In the genomic region with DNA sequence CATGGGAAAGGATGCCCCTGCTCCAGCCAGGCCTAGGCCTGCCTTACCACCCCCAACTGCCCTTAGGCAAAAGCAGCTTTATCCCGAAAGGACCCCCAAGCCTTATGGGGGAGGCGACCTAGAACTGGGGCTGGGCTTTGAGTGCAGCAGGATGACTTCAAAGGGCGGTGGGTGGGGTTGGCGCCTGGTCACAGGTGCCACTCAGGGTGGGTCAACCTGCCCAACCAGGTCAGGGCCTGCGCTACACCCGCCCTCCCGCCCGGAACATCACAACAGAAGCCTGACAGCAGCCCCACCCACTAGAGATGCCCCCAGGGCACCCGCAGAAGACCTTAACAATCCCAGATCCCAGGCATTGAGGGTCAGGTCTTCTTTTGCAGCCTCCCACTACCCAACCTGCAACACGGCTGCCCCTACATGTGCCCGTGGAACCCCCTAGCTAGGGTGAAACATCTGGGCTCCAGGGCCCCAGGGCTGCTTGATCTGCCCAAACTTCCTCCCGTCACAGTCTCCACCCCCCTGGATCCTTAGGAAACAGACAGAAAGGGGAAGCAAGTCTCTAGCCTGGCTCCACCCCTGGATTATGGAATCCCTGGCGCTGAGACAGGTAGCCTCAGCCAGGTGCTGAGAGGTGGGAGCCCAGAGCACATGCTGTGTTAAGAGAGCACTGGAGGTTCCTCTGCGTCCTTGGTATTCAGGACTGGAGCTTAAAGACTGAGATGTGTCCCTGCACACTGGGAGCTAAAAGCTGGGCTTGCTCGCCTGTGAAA, we compare ENCODE assay signal across 10 mouse cellular contexts. TPM values are rescaled to one million over a fixed set of nuclear protein-coding genes. Genes with fewer than 3 reads are reported as not detected.
A peak's percentile ranks its signal among the peaks of the same experiment; 100 is the strongest.
DNase-seq lines count a peak whose midpoint lies in the region; ATAC-seq and TF ChIP-seq lines count a peak whose summit lies in the region.
"Had no signal": no experiment of that assay in that cellular context is flagged by ENCODE, and none has a peak within 500 bp of the region (broad histone marks: within the 10 kb centered on the region; RNA-seq: fewer than 3 reads in every experiment).

No protein-coding gene starts in this region.

- H3K27ac ChIP-seq in kidney, embryonic 16.5 days (ENCODE audit: low read length), result no peak overlapping the region
- H3K27ac ChIP-seq in hindbrain, embryonic 11.5 days (ENCODE audit: low read depth, low read length), result no peak overlapping the region
- H3K27ac ChIP-seq in lung, embryonic 16.5 days (ENCODE audit: low read length), result peak overlapping the region; percentile 94
- H3K27ac ChIP-seq in stomach, postnatal 0 days (replicated peaks), result peak overlapping the region; percentile 79

- DNase-seq in kidney, postnatal 10 days, result no peak
- no peak for DNase-seq in hindbrain, embryonic 11.5 days (ENCODE audit: low spot score)
- peak; percentile 28 for DNase-seq in stomach, postnatal 0 days (ENCODE audit: low spot score)
- no peak for DNase-seq in gastrocnemius, postnatal 4 days (ENCODE audit: low spot score in 2 of 2)
- no peak for DNase-seq in frontal cortex, adult 2 months (ENCODE audit: extremely low spot score in 1 of 2, low spot score in 1 of 2)

- peaks cover 23% of the 10 kb centered on the region for H3K4me1 ChIP-seq in kidney, embryonic 16.5 days (ENCODE audit: insufficient read depth, low read length)
- H3K4me1 ChIP-seq in hindbrain, embryonic 11.5 days (replicated peaks; ENCODE audit: control insufficient read depth, insufficient read depth, low read length), result peaks cover 9% of the 10 kb centered on the region
- H3K4me1 ChIP-seq in lung, embryonic 16.5 days (replicated peaks; ENCODE audit: control insufficient read depth, insufficient read depth, low read length), result peaks cover 15% of the 10 kb centered on the region
- H3K4me1 ChIP-seq in stomach, postnatal 0 days (replicated peaks; ENCODE audit: control insufficient read depth, insufficient read depth), result peaks cover 5% of the 10 kb centered on the region

- H3K27me3 ChIP-seq in kidney, embryonic 16.5 days (ENCODE audit: insufficient read depth, low read length), result peaks cover 29% of the 10 kb centered on the region
- peaks cover 24% of the 10 kb centered on the region for H3K27me3 ChIP-seq in hindbrain, embryonic 11.5 days (ENCODE audit: control insufficient read depth, insufficient read depth, low read length)
- H3K27me3 ChIP-seq in lung, embryonic 16.5 days (ENCODE audit: control insufficient read depth, insufficient read depth, low read depth, low read length), result peaks cover 20% of the 10 kb centered on the region; the same call in 1 of the 2 replicates
- no peaks in the 10 kb centered on the region for H3K27me3 ChIP-seq in stomach, postnatal 0 days (ENCODE audit: control insufficient read depth, insufficient read depth, low read length)

- TF ChIP-seq EP300 in stomach, postnatal 0 days (optimal IDR thresholded peaks at IDR 0.05), result no peak

- 0 out of 2 replicates have a peak overlapping the region, but pooled peaks have one; percentile 60 for H3K4me2 ChIP-seq in kidney, embryonic 16.5 days (replicated peaks; ENCODE audit: low read depth, low read length)
- peak overlapping the region; percentile 53 for H3K4me2 ChIP-seq in hindbrain, embryonic 11.5 days (replicated peaks; ENCODE audit: low read depth, low read length)
- H3K4me2 ChIP-seq in lung, embryonic 16.5 days (ENCODE audit: low read depth, low read length), result peak overlapping the region; percentile 53
- peak overlapping the region; percentile 45 for H3K4me2 ChIP-seq in stomach, postnatal 0 days (replicated peaks; ENCODE audit: low read depth)

- H3K9me3 ChIP-seq in kidney, embryonic 16.5 days (ENCODE audit: low read length), result no peaks in the 10 kb centered on the region
- no peaks in the 10 kb centered on the region for H3K9me3 ChIP-seq in hindbrain, embryonic 11.5 days (ENCODE audit: control insufficient read depth, low read length)
- H3K9me3 ChIP-seq in lung, embryonic 16.5 days (ENCODE audit: control insufficient read depth, low read length), result no peaks in the 10 kb centered on the region
- H3K9me3 ChIP-seq in stomach, postnatal 0 days (ENCODE audit: control insufficient read depth, low read length), result no peaks in the 10 kb centered on the region

- TF ChIP-seq CTCF in stomach, postnatal 0 days (IDR thresholded peaks at IDR 0.05; ENCODE audit: low read depth), result no peak

- 16% methylated on average over 13 of the region's 15 CpGs for WGBS in kidney, embryonic 16.5 days
- WGBS in hindbrain, embryonic 11.5 days, result 5% methylated on average over 15 of the region's 15 CpGs
- 20% methylated on average over 15 of the region's 15 CpGs for WGBS in lung, embryonic 16.5 days
- WGBS in stomach, postnatal 0 days, result 26% methylated on average over 15 of the region's 15 CpGs

- H3K9ac ChIP-seq in kidney, embryonic 16.5 days (replicated peaks; ENCODE audit: low read length), result no peak overlapping the region
- no peak overlapping the region for H3K9ac ChIP-seq in hindbrain, embryonic 11.5 days (ENCODE audit: low read depth, low read length)
- H3K9ac ChIP-seq in lung, embryonic 16.5 days (ENCODE audit: low read length), result peak overlapping the region; percentile 54
- 0 out of 2 replicates have a peak overlapping the region, but pooled peaks have one; percentile 23 for H3K9ac ChIP-seq in stomach, postnatal 0 days (ENCODE audit: low read length)

- H3K4me3 ChIP-seq in kidney, embryonic 16.5 days (ENCODE audit: low read length), result no peak overlapping the region; the same call in 1 of the 2 replicates
- no peak overlapping the region for H3K4me3 ChIP-seq in hindbrain, embryonic 11.5 days (ENCODE audit: low read depth, low read length)
- H3K4me3 ChIP-seq in lung, embryonic 16.5 days (ENCODE audit: low read length), result peak overlapping the region; percentile 40
- peak overlapping the region; percentile 19 for H3K4me3 ChIP-seq in stomach, postnatal 0 days (ENCODE audit: low read depth, low read length)

- no peak for ATAC-seq in kidney, embryonic 16.5 days (ENCODE audit: low FRiP score, low TSS enrichment)
- no peak for ATAC-seq in hindbrain, embryonic 11.5 days (ENCODE audit: low FRiP score)
- peak; percentile 44 for ATAC-seq in lung, embryonic 16.5 days (ENCODE audit: low read depth)
- peak; percentile 17; the same call in 1 of the 2 replicates for ATAC-seq in stomach, postnatal 0 days (ENCODE audit: low FRiP score, low TSS enrichment)
- ATAC-seq in CD4-positive, CD25-positive, alpha-beta regulatory T cell, adult 4 months, result no peak

- no peaks in the 10 kb centered on the region for H3K36me3 ChIP-seq in kidney, embryonic 16.5 days (ENCODE audit: insufficient read depth, low read length)
- H3K36me3 ChIP-seq in hindbrain, embryonic 11.5 days (ENCODE audit: control insufficient read depth, insufficient read depth, low read length), result no peaks in the 10 kb centered on the region
- no peaks in the 10 kb centered on the region for H3K36me3 ChIP-seq in lung, embryonic 16.5 days (ENCODE audit: control insufficient read depth, insufficient read depth, low read length)
- H3K36me3 ChIP-seq in stomach, postnatal 0 days (ENCODE audit: control insufficient read depth, insufficient read depth, low read length), result no peaks in the 10 kb centered on the region

RNA-seq across cellular contexts. Expression of gene Tac4, which starts 37.0 kb away (rescaled TPM):
- polyA plus RNA-seq in kidney, embryonic 16.5 days (2015; fragmentation: Nextera tagmentation; extraction: Ambion mirVana), result 0.12 TPM in 1 of 2 replicates, not detected in the other
- 0.22 TPM in 1 of 2 replicates, not detected in the other for polyA plus RNA-seq in hindbrain, embryonic 11.5 days (2014; fragmentation: Nextera tagmentation; extraction: Ambion mirVana)
- polyA plus RNA-seq in lung, embryonic 16.5 days (2015; fragmentation: Nextera tagmentation; extraction: Ambion mirVana), result not detected in 2 replicates
- polyA plus RNA-seq in stomach, postnatal 0 days (2015; fragmentation: Nextera tagmentation; extraction: Ambion mirVana), result 0.25 and 0.29 TPM in 2 replicates
- not detected for polyA plus RNA-seq in CD4-positive, CD25-positive, alpha-beta regulatory T cell, adult 4 months (2017; shearing (Covaris generic))
- total RNA-seq in gastrocnemius, postnatal 4 days (2021), result not detected
- polyA plus RNA-seq in frontal cortex, adult 2 months (2012; rRNA removed), result 0.12 TPM in 1 of 2 replicates, not detected in the other
- total RNA-seq: adrenal gland, postnatal 36 days had no signal
- polyA plus RNA-seq: heart, postnatal 0 days had no signal

Comparison
In these comparisons a context has a peak if more than half of its experiments do, and no peak if none do; other contexts are left out.
1. ATAC-seq: peak in lung, embryonic 16.5 days (single experiment) and stomach, postnatal 0 days (single experiment); none in kidney, embryonic 16.5 days (single experiment), hindbrain, embryonic 11.5 days (single experiment) and CD4-positive, CD25-positive, alpha-beta regulatory T cell, adult 4 months (single experiment).
2. H3K27ac ChIP-seq: peak in lung, embryonic 16.5 days (single experiment) and stomach, postnatal 0 days (single experiment); none in kidney, embryonic 16.5 days (single experiment) and hindbrain, embryonic 11.5 days (single experiment).
3. H3K4me3 ChIP-seq: peak in lung, embryonic 16.5 days (single experiment) and stomach, postnatal 0 days (single experiment); none in kidney, embryonic 16.5 days (single experiment) and hindbrain, embryonic 11.5 days (single experiment).
4. H3K9ac ChIP-seq: peak in lung, embryonic 16.5 days (single experiment) and stomach, postnatal 0 days (single experiment); none in kidney, embryonic 16.5 days (single experiment) and hindbrain, embryonic 11.5 days (single experiment).
5. Peak in every context shown above with its lines, with median percentiles within 50 percentile points of each other: H3K4me2 ChIP-seq.